Mouse (Mus musculus): ENCODE measurements around the gene Naxd. TPM values are rescaled to one million over a fixed set of nuclear protein-coding genes. Genes with fewer than 3 reads are reported as not detected.

The Naxd gene
- polyA plus RNA-seq (2014; fragmentation: Nextera tagmentation; extraction: Ambion mirVana), result 95.1 and 103 TPM in 2 replicates

- ATAC-seq (ENCODE audit: low read depth), result peak; percentile 98
- Histone ChIP-seq H3K36me3 (ENCODE audit: control insufficient read depth, insufficient read depth, low read length) (0 out of 2 replicates have a peak, but pooled peaks cover 2% of the 10 kb centered on the region), H3K4me3 (ENCODE audit: low read depth, low read length) (peak within 1 kb of the TSS; percentile 89), H3K27me3 (replicated peaks; ENCODE audit: control insufficient read depth, insufficient read depth, low read length) (no peaks in the 10 kb centered on the region), H3K9me3 (ENCODE audit: control insufficient read depth, low read length) (no peaks in the 10 kb centered on the region), H3K4me1 (ENCODE audit: control insufficient read depth, insufficient read depth, low read length) (peaks cover 15% of the 10 kb centered on the region), H3K9ac (ENCODE audit: low read depth, low read length) (peak within 1 kb of the TSS; percentile 86), H3K4me2 (ENCODE audit: low read depth, low read length) (peak within 1 kb of the TSS; percentile 75), H3K27ac (replicated peaks; ENCODE audit: low read depth, low read length) (peak within 1 kb of the TSS; percentile 59)
- DNase-seq (ENCODE audit: low spot score), result peak; percentile 97
- 4% methylated on average over 50 of the region's 73 CpGs for WGBS
Measured at GRCm38 (mm10) chr8:11497017-11497990, at the start of gene Naxd. Gene Naxd (plus strand): TSS chr8:11497506.

GRCm38 (mm10) chr8:11447910-11448570 lies 49.3 kb upstream of the Naxd start:
- Histone ChIP-seq H3K4me2 (ENCODE audit: low read depth, low read length) (no peak overlapping the region), H3K4me3 (ENCODE audit: low read depth, low read length) (no peak overlapping the region), H3K9me3 (ENCODE audit: control insufficient read depth, low read length) (no peaks in the 10 kb centered on the region), H3K27me3 (replicated peaks; ENCODE audit: control insufficient read depth, insufficient read depth, low read length) (no peaks in the 10 kb centered on the region), H3K9ac (ENCODE audit: low read depth, low read length) (no peak overlapping the region), H3K4me1 (ENCODE audit: control insufficient read depth, insufficient read depth, low read length) (peaks cover 3% of the 10 kb centered on the region), H3K36me3 (ENCODE audit: control insufficient read depth, insufficient read depth, low read length) (peaks cover 52% of the 10 kb centered on the region), H3K27ac (replicated peaks; ENCODE audit: low read depth, low read length) (no peak overlapping the region)
- no peak for ATAC-seq (ENCODE audit: low read depth)
- WGBS, result 91% methylated on average over 23 of the region's 23 CpGs
- no peak for DNase-seq (ENCODE audit: low spot score)

GRCm38 (mm10) chr8:11450184-11451113 lies 46.9 kb upstream of the Naxd start:
- WGBS, result 43% methylated on average over 8 of the region's 8 CpGs
- Histone ChIP-seq H3K4me2 (ENCODE audit: low read depth, low read length) (no peak overlapping the region), H3K36me3 (ENCODE audit: control insufficient read depth, insufficient read depth, low read length) (peaks cover 33% of the 10 kb centered on the region), H3K9me3 (ENCODE audit: control insufficient read depth, low read length) (no peaks in the 10 kb centered on the region), H3K9ac (ENCODE audit: low read depth, low read length) (no peak overlapping the region), H3K4me1 (ENCODE audit: control insufficient read depth, insufficient read depth, low read length) (peaks cover 5% of the 10 kb centered on the region), H3K27ac (replicated peaks; ENCODE audit: low read depth, low read length) (no peak overlapping the region), H3K27me3 (replicated peaks; ENCODE audit: control insufficient read depth, insufficient read depth, low read length) (no peaks in the 10 kb centered on the region), H3K4me3 (ENCODE audit: low read depth, low read length) (no peak overlapping the region)
- DNase-seq (ENCODE audit: low spot score), result peak; percentile 73
- peak; percentile 58; the same call in 1 of the 2 replicates for ATAC-seq (ENCODE audit: low read depth)

GRCm38 (mm10) chr8:11452152-11452551 lies 45.2 kb upstream of the Naxd start:
- ATAC-seq (ENCODE audit: low read depth) (no peak), DNase-seq (ENCODE audit: low spot score) (no peak)
- Histone ChIP-seq H3K4me3 (ENCODE audit: low read depth, low read length) (no peak overlapping the region), H3K27ac (replicated peaks; ENCODE audit: low read depth, low read length) (no peak overlapping the region), H3K36me3 (ENCODE audit: control insufficient read depth, insufficient read depth, low read length) (peaks cover 18% of the 10 kb centered on the region), H3K4me2 (ENCODE audit: low read depth, low read length) (no peak overlapping the region), H3K9ac (ENCODE audit: low read depth, low read length) (no peak overlapping the region), H3K27me3 (replicated peaks; ENCODE audit: control insufficient read depth, insufficient read depth, low read length) (no peaks in the 10 kb centered on the region), H3K4me1 (ENCODE audit: control insufficient read depth, insufficient read depth, low read length) (peaks cover 5% of the 10 kb centered on the region), H3K9me3 (ENCODE audit: control insufficient read depth, low read length) (no peaks in the 10 kb centered on the region)
- 95% methylated on average over 1 of the region's 1 CpGs for WGBS

- ATAC-seq (ENCODE audit: low read depth) (no peak), DNase-seq (ENCODE audit: low spot score) (no peak)
- Histone ChIP-seq H3K4me1 (ENCODE audit: control insufficient read depth, insufficient read depth, low read length) (peaks cover 6% of the 10 kb centered on the region), H3K4me3 (ENCODE audit: low read depth, low read length) (no peak overlapping the region), H3K36me3 (ENCODE audit: control insufficient read depth, insufficient read depth, low read length) (peaks cover 14% of the 10 kb centered on the region), H3K9me3 (ENCODE audit: control insufficient read depth, low read length) (no peaks in the 10 kb centered on the region), H3K27me3 (replicated peaks; ENCODE audit: control insufficient read depth, insufficient read depth, low read length) (no peaks in the 10 kb centered on the region), H3K4me2 (ENCODE audit: low read depth, low read length) (no peak overlapping the region), H3K27ac (replicated peaks; ENCODE audit: low read depth, low read length) (no peak overlapping the region; the same call in 1 of the 2 replicates), H3K9ac (ENCODE audit: low read depth, low read length) (no peak overlapping the region)
- 54% methylated on average over 3 of the region's 3 CpGs for WGBS
Measured at GRCm38 (mm10) chr8:11452559-11452958, 44.7 kb upstream of the Naxd start.

GRCm38 (mm10) chr8:11452974-11453373 lies 44.3 kb upstream of the Naxd start:
- H3K4me3 ChIP-seq (ENCODE audit: low read depth, low read length), result no peak overlapping the region
- WGBS, result 27% methylated on average over 4 of the region's 4 CpGs
- peaks cover 9% of the 10 kb centered on the region for H3K4me1 ChIP-seq (ENCODE audit: control insufficient read depth, insufficient read depth, low read length)
- ATAC-seq (ENCODE audit: low read depth) (peak; percentile 31; the same call in 1 of the 2 replicates), DNase-seq (ENCODE audit: low spot score) (peak; percentile 75)
- no peaks in the 10 kb centered on the region for H3K27me3 ChIP-seq (replicated peaks; ENCODE audit: control insufficient read depth, insufficient read depth, low read length)
- H3K27ac ChIP-seq (replicated peaks; ENCODE audit: low read depth, low read length), result no peak overlapping the region; the same call in 1 of the 2 replicates
- H3K36me3 ChIP-seq (ENCODE audit: control insufficient read depth, insufficient read depth, low read length), result peaks cover 11% of the 10 kb centered on the region
- H3K4me2 ChIP-seq (ENCODE audit: low read depth, low read length), result no peak overlapping the region
- no peaks in the 10 kb centered on the region for H3K9me3 ChIP-seq (ENCODE audit: control insufficient read depth, low read length)
- no peak overlapping the region for H3K9ac ChIP-seq (ENCODE audit: low read depth, low read length)

GRCm38 (mm10) chr8:11454228-11454627 lies 43.1 kb upstream of the Naxd start:
- Histone ChIP-seq H3K4me2 (ENCODE audit: low read depth, low read length) (no peak overlapping the region), H3K4me3 (ENCODE audit: low read depth, low read length) (no peak overlapping the region), H3K27ac (replicated peaks; ENCODE audit: low read depth, low read length) (no peak overlapping the region), H3K27me3 (replicated peaks; ENCODE audit: control insufficient read depth, insufficient read depth, low read length) (no peaks in the 10 kb centered on the region), H3K9me3 (ENCODE audit: control insufficient read depth, low read length) (no peaks in the 10 kb centered on the region), H3K4me1 (ENCODE audit: control insufficient read depth, insufficient read depth, low read length) (peaks cover 20% of the 10 kb centered on the region), H3K9ac (ENCODE audit: low read depth, low read length) (no peak overlapping the region), H3K36me3 (ENCODE audit: control insufficient read depth, insufficient read depth, low read length) (no peaks in the 10 kb centered on the region)
- DNase-seq (ENCODE audit: low spot score) (no peak), ATAC-seq (ENCODE audit: low read depth) (no peak)
- WGBS, result 55% methylated on average over 12 of the region's 12 CpGs

GRCm38 (mm10) chr8:11457278-11457677 lies 40.0 kb upstream of the Naxd start:
- no peaks in the 10 kb centered on the region for H3K9me3 ChIP-seq (ENCODE audit: control insufficient read depth, low read length)
- H3K4me2 ChIP-seq (ENCODE audit: low read depth, low read length), result no peak overlapping the region
- no peak overlapping the region for H3K4me3 ChIP-seq (ENCODE audit: low read depth, low read length)
- DNase-seq (ENCODE audit: low spot score), result no peak
- WGBS, result 56% methylated on average over 3 of the region's 3 CpGs
- no peak overlapping the region for H3K27ac ChIP-seq (replicated peaks; ENCODE audit: low read depth, low read length)
- no peaks in the 10 kb centered on the region for H3K27me3 ChIP-seq (replicated peaks; ENCODE audit: control insufficient read depth, insufficient read depth, low read length)
- H3K36me3 ChIP-seq (ENCODE audit: control insufficient read depth, insufficient read depth, low read length), result no peaks in the 10 kb centered on the region
- H3K9ac ChIP-seq (ENCODE audit: low read depth, low read length), result no peak overlapping the region
- peaks cover 22% of the 10 kb centered on the region for H3K4me1 ChIP-seq (ENCODE audit: control insufficient read depth, insufficient read depth, low read length)
- ATAC-seq (ENCODE audit: low read depth), result no peak

Measured in embryonic facial prominence, embryonic 14.5 days (tissue).